ENCODE assay signal across 8 mouse cellular contexts in genomic region chr9:111272356-111272755, GRCm38 (mm10). TPM values are rescaled to one million over a fixed set of nuclear protein-coding genes. Genes with fewer than 3 reads are reported as not detected.
A peak's percentile ranks its signal among the peaks of the same experiment; 100 is the strongest.
DNase-seq lines count a peak whose midpoint lies in the region; ATAC-seq lines count a peak whose summit lies in the region.

No protein-coding gene starts in this region.

- no peaks in the 10 kb centered on the region; the same call in 1 of the 2 replicates for H3K36me3 ChIP-seq in heart, embryonic 11.5 days (ENCODE audit: control insufficient read depth, insufficient read depth, low read length)
- peaks cover 16% of the 10 kb centered on the region for H3K36me3 ChIP-seq in hindbrain, embryonic 12.5 days
- H3K36me3 ChIP-seq in macrophage (ENCODE audit: inconsistent target) = 0 out of 2 replicates have a peak, but pooled peaks cover 1% of the 10 kb centered on the region

- 11% methylated on average over 19 of the region's 19 CpGs for WGBS in heart, embryonic 11.5 days (ENCODE audit: insufficient replicate concordance)
- 12% methylated on average over 19 of the region's 19 CpGs for WGBS in hindbrain, embryonic 12.5 days
- under 1% methylated on average over 17 of the region's 19 CpGs for WGBS in macrophage (ENCODE audit: missing documents)

- H3K9me3 ChIP-seq in heart, embryonic 11.5 days (replicated peaks; ENCODE audit: control insufficient read depth, low read length) = no peaks in the 10 kb centered on the region
- H3K9me3 ChIP-seq in hindbrain, embryonic 12.5 days (replicated peaks) = no peaks in the 10 kb centered on the region

- no peak for ATAC-seq in heart, embryonic 11.5 days (replicated peaks; ENCODE audit: insufficient number of reproducible peaks, low FRiP score, low TSS enrichment)
- no peak for ATAC-seq in hindbrain, embryonic 12.5 days (ENCODE audit: low FRiP score)
- ATAC-seq in CD4-positive, CD25-positive, alpha-beta regulatory T cell, adult 4 months = no peak

- no peaks in the 10 kb centered on the region for H3K27me3 ChIP-seq in heart, embryonic 11.5 days (ENCODE audit: control insufficient read depth, insufficient read depth, low read length)
- no peaks in the 10 kb centered on the region for H3K27me3 ChIP-seq in hindbrain, embryonic 12.5 days

- H3K4me3 ChIP-seq in heart, embryonic 11.5 days (ENCODE audit: low read depth, low read length) = peak overlapping the region; percentile 75
- H3K4me3 ChIP-seq in hindbrain, embryonic 12.5 days = peak overlapping the region; percentile 79
- peak overlapping the region; percentile 76 for H3K4me3 ChIP-seq in macrophage (ENCODE audit: inconsistent target)

- peaks cover 30% of the 10 kb centered on the region for H3K4me1 ChIP-seq in heart, embryonic 11.5 days (ENCODE audit: control insufficient read depth, insufficient read depth, low read length)
- peaks cover 45% of the 10 kb centered on the region for H3K4me1 ChIP-seq in hindbrain, embryonic 12.5 days

- DNase-seq in heart, adult 8-10 months (ENCODE audit: low spot score) = no peak
- peak; percentile 18 to 21 for DNase-seq in urinary bladder, postnatal 36 days (ENCODE audit: low spot score in 2 of 2)
- no peak for DNase-seq in urinary bladder, adult 18-20 months (ENCODE audit: low spot score in 2 of 2)
- DNase-seq in thymus, postnatal 14 days = no peak

- H3K9ac ChIP-seq in heart, embryonic 11.5 days (ENCODE audit: low read depth, low read length) = peak overlapping the region; percentile 92
- H3K9ac ChIP-seq in hindbrain, embryonic 12.5 days = peak overlapping the region; percentile 91

- peak overlapping the region; percentile 96 for H3K27ac ChIP-seq in heart, embryonic 11.5 days (ENCODE audit: low read depth, low read length)
- H3K27ac ChIP-seq in hindbrain, embryonic 12.5 days = peak overlapping the region; percentile 95
- H3K27ac ChIP-seq in macrophage = peak overlapping the region; percentile 73

- H3K4me2 ChIP-seq in heart, embryonic 11.5 days = peak overlapping the region; percentile 83
- peak overlapping the region; percentile 94 for H3K4me2 ChIP-seq in hindbrain, embryonic 12.5 days (replicated peaks)

- H3K79me2 ChIP-seq in macrophage (ENCODE audit: inconsistent target) = peaks cover 58% of the 10 kb centered on the region

RNA-seq across cellular contexts. Expression of gene Epm2aip1, which starts 0.6 kb away (rescaled TPM):
- polyA plus RNA-seq in heart, embryonic 11.5 days (2014; fragmentation: Nextera tagmentation; extraction: Ambion mirVana) = 25.6 and 35.3 TPM in 2 replicates
- 10 to 100 TPM; 24.1 to 25.4 (median 24.9) TPM for total RNA-seq in heart, adult 8-10 months (2022)
- 49.0 and 51.7 TPM in 2 replicates for polyA plus RNA-seq in hindbrain, embryonic 12.5 days (2016; fragmentation: Nextera tagmentation; extraction: Ambion mirVana)
- total RNA-seq in macrophage (2018; cell fraction: chromatin; rRNA removed) = 10 to 100 TPM; 19.7 to 67.0 (median 30.2) TPM
- total RNA-seq in macrophage (2018; cell fraction: cytosol; rRNA removed) = 1 to 10 TPM; 2.1 to 7.8 (median 4.0) TPM
- 10 to 100 TPM; 19.3 to 71.7 (median 29.0) TPM for total RNA-seq in macrophage (2018; cell fraction: nucleus; rRNA removed)
- 3.7 to 9.6 TPM (median 6.4 TPM) in 3 replicates for polyA plus RNA-seq in macrophage (2018)
- 1 to 10 TPM; 7.2 to 8.4 TPM for polyA plus RNA-seq in CD4-positive, CD25-positive, alpha-beta regulatory T cell, adult 4 months (2017; shearing (Covaris generic))

RNA-seq across cellular contexts. Expression of gene Mlh1, which starts 0.8 kb away (rescaled TPM):
- polyA plus RNA-seq in heart, embryonic 11.5 days (2014; fragmentation: Nextera tagmentation; extraction: Ambion mirVana) = 33.9 and 43.0 TPM in 2 replicates
- 1 to 10 TPM; 5.1 to 9.6 (median 7.6) TPM for total RNA-seq in heart, adult 8-10 months (2022)
- 39.2 and 39.4 TPM in 2 replicates for polyA plus RNA-seq in hindbrain, embryonic 12.5 days (2016; fragmentation: Nextera tagmentation; extraction: Ambion mirVana)
- 10 to 100 TPM in 24 of 26 experiments, 1 to 10 TPM in 2; 8.5 to 83.2 (median 49.4) TPM for total RNA-seq in macrophage (2018; cell fraction: chromatin; rRNA removed)
- total RNA-seq in macrophage (2018; cell fraction: cytosol; rRNA removed) = 10 to 100 TPM in 1 of 26 experiments, 1 to 10 TPM in 25; 2.9 to 10.0 (median 5.8) TPM
- total RNA-seq in macrophage (2018; cell fraction: nucleus; rRNA removed) = 10 to 100 TPM in 17 of 26 experiments, 1 to 10 TPM in 9; 4.3 to 63.8 (median 23.8) TPM
- 8.0 to 9.8 TPM (median 8.2 TPM) in 3 replicates for polyA plus RNA-seq in macrophage (2018)
- polyA plus RNA-seq in CD4-positive, CD25-positive, alpha-beta regulatory T cell, adult 4 months (2017; shearing (Covaris generic)) = 10 to 100 TPM; 14.8 to 22.1 TPM

RNA-seq across cellular contexts. Expression of gene Trank1, which starts 39.2 kb away (rescaled TPM):
- 0.11 and 0.13 TPM in 2 replicates for polyA plus RNA-seq in heart, embryonic 11.5 days (2014; fragmentation: Nextera tagmentation; extraction: Ambion mirVana)
- total RNA-seq in heart, adult 8-10 months (2022) = under 1 TPM in 1 of 4 experiments, not detected in 3; 0.16 TPM
- polyA plus RNA-seq in hindbrain, embryonic 12.5 days (2016; fragmentation: Nextera tagmentation; extraction: Ambion mirVana) = 1.3 TPM in 2 replicates
- total RNA-seq in macrophage (2018; cell fraction: chromatin; rRNA removed) = under 1 TPM in 4 of 26 experiments, not detected in 22; 0.15 to 0.46 (median 0.18) TPM
- total RNA-seq in macrophage (2018; cell fraction: cytosol; rRNA removed) = not detected
- total RNA-seq in macrophage (2018; cell fraction: nucleus; rRNA removed) = under 1 TPM in 1 of 26 experiments, not detected in 25; 0.12 TPM
- not detected in 3 replicates for polyA plus RNA-seq in macrophage (2018)
- polyA plus RNA-seq in CD4-positive, CD25-positive, alpha-beta regulatory T cell, adult 4 months (2017; shearing (Covaris generic)) = not detected

Comparison
In these comparisons a context has a peak if more than half of its experiments do, and no peak if none do; other contexts are left out.
1. DNase-seq: peak in urinary bladder, postnatal 36 days (2 of 2); none in heart, adult 8-10 months (single experiment), urinary bladder, adult 18-20 months (0 of 2) and thymus, postnatal 14 days (single experiment).
2. Peak in every context shown above with its lines, with median percentiles within 50 percentile points of each other: H3K27ac ChIP-seq and H3K4me3 ChIP-seq.